Mouse (Mus musculus) hindbrain, embryonic 11.5 days (tissue): ENCODE measurements around the gene Myo18b. TPM values are rescaled to one million over a fixed set of nuclear protein-coding genes. Genes with fewer than 3 reads are reported as not detected.

Experiments
- ATAC-seq: fragments of 200-750 bp; cut with Nextera tagmentation; 2 replicates; pipeline ENCODE4 v1.8.0; 2017; ENCODE audit warnings: mild to moderate bottlenecking, moderate TSS enrichment, moderate library complexity; ENCODE audit not compliant: low FRiP score
- DNase-seq: peaks from one replicate; pipeline ENCODE4 v3.0.0-alpha.2; 2015; ENCODE audit warnings: low spot score
- H3K27ac ChIP-seq: fragments of 300-500 bp; sonication (generic); 2 replicates; pipeline ENCODE4 v1.5.1; 2014; ENCODE audit warnings: mild to moderate bottlenecking, low read depth, low read length
- H3K27me3 ChIP-seq: fragments of 300-500 bp; sonication (generic); 2 replicates; pipeline ENCODE4 v1.6.1; 2014; ENCODE audit warnings: mild to moderate bottlenecking, low read length, moderate library complexity, mixed read lengths; ENCODE audit not compliant: control insufficient read depth, insufficient read depth
- H3K36me3 ChIP-seq: fragments of 300-500 bp; sonication (generic); 2 replicates; pipeline ENCODE4 v1.6.1; 2014; ENCODE audit warnings: mild to moderate bottlenecking, low read length, moderate library complexity, mixed read lengths; ENCODE audit not compliant: control insufficient read depth, insufficient read depth
- H3K4me1 ChIP-seq: fragments of 300-500 bp; sonication (generic); replicated peaks from 2 replicates; pipeline ENCODE4 v1.6.1; 2014; ENCODE audit warnings: low read length, mixed read lengths; ENCODE audit not compliant: control insufficient read depth, insufficient read depth
- H3K4me2 ChIP-seq: fragments of 300-500 bp; sonication (generic); replicated peaks from 2 replicates; pipeline ENCODE4 v1.6.1; 2014; ENCODE audit warnings: mild to moderate bottlenecking, low read depth, low read length
- H3K4me3 ChIP-seq: fragments of 300-500 bp; sonication (generic); 2 replicates; pipeline ENCODE4 v1.5.1; 2014; ENCODE audit warnings: low read depth, low read length
- H3K9ac ChIP-seq: fragments of 300-500 bp; sonication (generic); 2 replicates; pipeline ENCODE4 v1.6.1; 2014; ENCODE audit warnings: low read depth, low read length
- H3K9me3 ChIP-seq: fragments of 300-500 bp; sonication (generic); 2 replicates; pipeline ENCODE4 v1.6.1; 2016; ENCODE audit warnings: low read length; ENCODE audit not compliant: control insufficient read depth
- WGBS: fragments of 180-500 bp; shearing (Covaris S2); extraction: QIAGEN DNeasy Blood & Tissue Kit; methylation state at CpG from one replicate; pipeline ENCODE4 v1.1.7; 2014; 5-methylcytosine and 5-hydroxymethylcytosine counted together
- polyA plus RNA-seq: library from polyadenylated mRNA; unstranded; fragments of >200 nt; fragmentation: Nextera tagmentation; extraction: Ambion mirVana; gene quantifications from 2 replicates; pipeline ENCODE4 v1.2.1, GENCODE M21; 2014

The Myo18b gene
- polyA plus RNA-seq, 1 experiment from 2014 or later, result 0.68 TPM

GRCm38 (mm10) chr5:112674806-112675205, 221.4 kb downstream of the Myo18b start:
- 87% methylated on average over 5 of the region's 5 CpGs for WGBS
- Histone ChIP-seq H3K9ac (no peak overlapping the region), H3K4me3 (no peak overlapping the region), H3K4me1 (no peaks in the 10 kb centered on the region), H3K9me3 (no peaks in the 10 kb centered on the region), H3K4me2 (no peak overlapping the region), H3K27ac (no peak overlapping the region), H3K27me3 (no peaks in the 10 kb centered on the region), H3K36me3 (no peaks in the 10 kb centered on the region)
- ATAC-seq (no peak), DNase-seq (no peak)

GRCm38 (mm10) chr5:112672457-112672856, 223.7 kb downstream of the Myo18b start:
- H3K9ac ChIP-seq, result no peak overlapping the region
- H3K9me3 ChIP-seq, result no peaks in the 10 kb centered on the region
- no peak overlapping the region for H3K27ac ChIP-seq
- WGBS, result 62% methylated on average over 7 of the region's 7 CpGs
- no peak overlapping the region for H3K4me3 ChIP-seq
- H3K4me1 ChIP-seq, result no peaks in the 10 kb centered on the region
- DNase-seq (no peak), ATAC-seq (no peak)
- no peaks in the 10 kb centered on the region for H3K27me3 ChIP-seq
- H3K4me2 ChIP-seq, result no peak overlapping the region
- no peaks in the 10 kb centered on the region for H3K36me3 ChIP-seq

- H3K36me3 ChIP-seq, result no peaks in the 10 kb centered on the region
- no peaks in the 10 kb centered on the region for H3K9me3 ChIP-seq
- no peak overlapping the region for H3K9ac ChIP-seq
- DNase-seq (no peak), ATAC-seq (no peak)
- no peak overlapping the region for H3K4me2 ChIP-seq
- no peak overlapping the region for H3K4me3 ChIP-seq
- H3K27ac ChIP-seq, result no peak overlapping the region
- H3K4me1 ChIP-seq, result no peaks in the 10 kb centered on the region
- 52% methylated on average over 2 of the region's 2 CpGs for WGBS
- no peaks in the 10 kb centered on the region for H3K27me3 ChIP-seq
Measured at GRCm38 (mm10) chr5:112671961-112672360, 224.2 kb downstream of the Myo18b start.

GRCm38 (mm10) chr5:112667153-112667552, 229.0 kb downstream of the Myo18b start:
- 68% methylated on average over 8 of the region's 8 CpGs for WGBS
- DNase-seq (no peak), ATAC-seq (no peak)
- Histone ChIP-seq H3K4me2 (no peak overlapping the region), H3K27ac (0 out of 2 replicates have a peak overlapping the region, but pooled peaks have one; percentile 17), H3K27me3 (no peaks in the 10 kb centered on the region), H3K9ac (no peak overlapping the region), H3K4me3 (no peak overlapping the region), H3K9me3 (no peaks in the 10 kb centered on the region), H3K4me1 (no peaks in the 10 kb centered on the region), H3K36me3 (no peaks in the 10 kb centered on the region)

GRCm38 (mm10) chr5:112665661-112666060, 230.5 kb downstream of the Myo18b start:
- no peak for DNase-seq
- H3K9me3 ChIP-seq, result no peaks in the 10 kb centered on the region
- ATAC-seq, result no peak
- H3K36me3 ChIP-seq, result no peaks in the 10 kb centered on the region
- no peak overlapping the region for H3K4me2 ChIP-seq
- WGBS, result 37% methylated on average over 7 of the region's 7 CpGs
- no peaks in the 10 kb centered on the region for H3K27me3 ChIP-seq
- H3K4me1 ChIP-seq, result no peaks in the 10 kb centered on the region
- H3K9ac ChIP-seq, result no peak overlapping the region
- no peak overlapping the region for H3K27ac ChIP-seq
- no peak overlapping the region for H3K4me3 ChIP-seq

GRCm38 (mm10) chr5:112663701-112664100, 232.5 kb downstream of the Myo18b start:
- DNase-seq (no peak), ATAC-seq (no peak)
- Histone ChIP-seq H3K4me3 (no peak overlapping the region), H3K9me3 (no peaks in the 10 kb centered on the region), H3K36me3 (no peaks in the 10 kb centered on the region), H3K27me3 (no peaks in the 10 kb centered on the region), H3K4me1 (no peaks in the 10 kb centered on the region), H3K9ac (no peak overlapping the region), H3K27ac (peak overlapping the region; percentile 39; the same call in 1 of the 2 replicates), H3K4me2 (no peak overlapping the region)
- 5% methylated on average over 1 of the region's 1 CpGs for WGBS

GRCm38 (mm10) chr5:112660924-112661431, 235.2 kb downstream of the Myo18b start:
- no peak overlapping the region for H3K4me2 ChIP-seq
- DNase-seq (peak; percentile 62), ATAC-seq (peak; percentile 47; the same call in 1 of the 2 replicates)
- H3K4me1 ChIP-seq, result peaks cover 4% of the 10 kb centered on the region
- H3K27me3 ChIP-seq, result no peaks in the 10 kb centered on the region
- H3K36me3 ChIP-seq, result no peaks in the 10 kb centered on the region
- no peak overlapping the region for H3K27ac ChIP-seq
- WGBS, result 28% methylated on average over 10 of the region's 10 CpGs
- no peak overlapping the region for H3K4me3 ChIP-seq
- no peak overlapping the region for H3K9ac ChIP-seq
- no peaks in the 10 kb centered on the region for H3K9me3 ChIP-seq

GRCm38 (mm10) chr5:112659295-112659694, 236.9 kb downstream of the Myo18b start:
- H3K4me2 ChIP-seq, result no peak overlapping the region
- ATAC-seq (no peak), DNase-seq (no peak)
- peaks cover 2% of the 10 kb centered on the region; the same call in 1 of the 2 replicates for H3K27me3 ChIP-seq
- H3K4me3 ChIP-seq, result no peak overlapping the region
- H3K36me3 ChIP-seq, result no peaks in the 10 kb centered on the region
- no peak overlapping the region for H3K9ac ChIP-seq
- no peak overlapping the region for H3K27ac ChIP-seq
- H3K9me3 ChIP-seq, result no peaks in the 10 kb centered on the region
- 27% methylated on average over 4 of the region's 4 CpGs for WGBS
- H3K4me1 ChIP-seq, result peaks cover 10% of the 10 kb centered on the region

GRCm38 (mm10) chr5:112656811-112657210, 239.4 kb downstream of the Myo18b start:
- DNase-seq (no peak), ATAC-seq (no peak)
- peaks cover 10% of the 10 kb centered on the region for H3K4me1 ChIP-seq
- 7% methylated on average over 6 of the region's 6 CpGs for WGBS
- no peaks in the 10 kb centered on the region for H3K9me3 ChIP-seq
- no peaks in the 10 kb centered on the region for H3K36me3 ChIP-seq
- peaks cover 2% of the 10 kb centered on the region; the same call in 1 of the 2 replicates for H3K27me3 ChIP-seq
- peak overlapping the region; percentile 12; the same call in 1 of the 2 replicates for H3K4me2 ChIP-seq
- H3K27ac ChIP-seq, result no peak overlapping the region
- H3K4me3 ChIP-seq, result no peak overlapping the region
- no peak overlapping the region for H3K9ac ChIP-seq
